In genomic region chr16:30271941-30272595, GRCm38 (mm10) we compare ENCODE assay signal across 12 mouse cellular contexts. TPM values are rescaled to one million over a fixed set of nuclear protein-coding genes. Genes with fewer than 3 reads are reported as not detected.
DNase-seq lines count a peak whose midpoint lies in the region; ATAC-seq lines count a peak whose summit lies in the region.
"Had no signal": no experiment of that assay in that cellular context is flagged by ENCODE, and none has a peak within 500 bp of the region (broad histone marks: within the 10 kb centered on the region; RNA-seq: fewer than 3 reads in every experiment).

No protein-coding gene starts in this region.

- peaks cover 25% of the 10 kb centered on the region for H3K4me1 ChIP-seq in heart, embryonic 13.5 days
- peaks cover 43% of the 10 kb centered on the region for H3K4me1 ChIP-seq in limb, embryonic 13.5 days
- no peaks in the 10 kb centered on the region for H3K4me1 ChIP-seq in midbrain, embryonic 14.5 days (ENCODE audit: control insufficient read depth, insufficient read depth, low read length)

- H3K9ac ChIP-seq in heart, embryonic 13.5 days = no peak overlapping the region
- no peak overlapping the region for H3K9ac ChIP-seq in limb, embryonic 13.5 days
- H3K9ac ChIP-seq in midbrain, embryonic 14.5 days (replicated peaks; ENCODE audit: low read length) = no peak overlapping the region
- H3K9ac ChIP-seq: heart, embryonic 15.5 days had no signal

- H3K4me3 ChIP-seq in heart, embryonic 13.5 days = no peak overlapping the region
- no peak overlapping the region for H3K4me3 ChIP-seq in limb, embryonic 13.5 days
- H3K4me3 ChIP-seq in midbrain, embryonic 14.5 days (replicated peaks; ENCODE audit: low read depth, low read length) = no peak overlapping the region
- H3K4me3 ChIP-seq: heart, embryonic 15.5 days had no signal

- intact Hi-C loops in heart, postnatal 25 days (cut with DNase I) = no loop called here

- H3K36me3 ChIP-seq in heart, embryonic 13.5 days = no peaks in the 10 kb centered on the region
- H3K36me3 ChIP-seq in limb, embryonic 13.5 days = no peaks in the 10 kb centered on the region
- no peaks in the 10 kb centered on the region for H3K36me3 ChIP-seq in midbrain, embryonic 14.5 days (ENCODE audit: control insufficient read depth, insufficient read depth, low read length)
- H3K36me3 ChIP-seq: heart, embryonic 15.5 days had no signal

- H3K9me3 ChIP-seq in heart, embryonic 13.5 days = no peaks in the 10 kb centered on the region
- no peaks in the 10 kb centered on the region for H3K9me3 ChIP-seq in limb, embryonic 13.5 days
- no peaks in the 10 kb centered on the region for H3K9me3 ChIP-seq in midbrain, embryonic 14.5 days (ENCODE audit: control insufficient read depth, low read length)
- H3K9me3 ChIP-seq: heart, embryonic 15.5 days had no signal

- no peak overlapping the region for H3K4me2 ChIP-seq in heart, embryonic 13.5 days
- H3K4me2 ChIP-seq in limb, embryonic 13.5 days (replicated peaks) = no peak overlapping the region
- H3K4me2 ChIP-seq in midbrain, embryonic 14.5 days (ENCODE audit: low read length) = no peak overlapping the region
- H3K4me2 ChIP-seq: heart, embryonic 15.5 days had no signal

- DNase-seq in heart, postnatal 25 days (ENCODE audit: low spot score) = no peak
- DNase-seq in spleen, postnatal 36 days (ENCODE audit: low spot score in 2 of 2) = peak; percentile 42 to 48
- no peak for DNase-seq in spleen, adult 12 weeks (ENCODE audit: low spot score)
- no peak for DNase-seq in gastrocnemius, adult 8-10 months (ENCODE audit: low spot score in 2 of 2)
- no peak for DNase-seq in midbrain, embryonic 14.5 days
- no peak for DNase-seq in embryo, embryonic 11 days
- DNase-seq: left cerebral cortex, postnatal 4 days had no signal

- H3K27ac ChIP-seq in heart, embryonic 13.5 days (replicated peaks) = 0 out of 2 replicates have a peak overlapping the region, but pooled peaks have one; percentile 6
- H3K27ac ChIP-seq in limb, embryonic 13.5 days = peak overlapping the region; percentile 72
- H3K27ac ChIP-seq in midbrain, embryonic 14.5 days (replicated peaks; ENCODE audit: low read depth, low read length) = no peak overlapping the region
- H3K27ac ChIP-seq: macrophage had no signal

- H3K27me3 ChIP-seq in heart, embryonic 13.5 days (replicated peaks) = peaks cover 10% of the 10 kb centered on the region; the same call in 1 of the 2 replicates
- H3K27me3 ChIP-seq in limb, embryonic 13.5 days = no peaks in the 10 kb centered on the region
- no peaks in the 10 kb centered on the region for H3K27me3 ChIP-seq in midbrain, embryonic 14.5 days (ENCODE audit: control insufficient read depth, insufficient read depth, low read length)

- no peak for ATAC-seq in heart, embryonic 13.5 days (ENCODE audit: extremely low read depth, insufficient number of reproducible peaks, low FRiP score, low TSS enrichment)
- no peak for ATAC-seq in limb, embryonic 13.5 days (ENCODE audit: low FRiP score, low read depth)
- ATAC-seq in midbrain, embryonic 14.5 days (ENCODE audit: low FRiP score, low TSS enrichment) = no peak

- 61% methylated on average over 6 of the region's 6 CpGs for WGBS in heart, embryonic 13.5 days
- WGBS in limb, embryonic 13.5 days = 61% methylated on average over 6 of the region's 6 CpGs
- 57% methylated on average over 6 of the region's 6 CpGs for WGBS in midbrain, embryonic 14.5 days

RNA-seq across cellular contexts. Expression of gene Cpn2, which starts 4.8 kb away (rescaled TPM):
- polyA plus RNA-seq in heart, embryonic 13.5 days (2015; fragmentation: Nextera tagmentation; extraction: Ambion mirVana) = 0.08 TPM in 1 of 2 replicates, not detected in the other
- total RNA-seq in heart, postnatal 25 days (2021) = under 1 TPM in 1 of 2 experiments, not detected in 1; 0.11 TPM
- not detected in 2 replicates for polyA plus RNA-seq in limb, embryonic 13.5 days (2015; fragmentation: Nextera tagmentation; extraction: Ambion mirVana)
- under 1 TPM in 2 of 4 experiments, not detected in 2; 0.07 to 0.13 TPM for total RNA-seq in gastrocnemius, adult 8-10 months (2022)
- polyA plus RNA-seq in midbrain, embryonic 14.5 days (2014; fragmentation: Nextera tagmentation; extraction: Ambion mirVana) = not detected in 2 replicates
- total RNA-seq: left cerebral cortex, postnatal 4 days had no signal
- polyA plus RNA-seq: heart, embryonic 15.5 days; kidney, embryonic 14.5 days; macrophage had no signal

RNA-seq across cellular contexts. Expression of gene Lrrc15, which starts 11.0 kb away (rescaled TPM):
- polyA plus RNA-seq in heart, embryonic 13.5 days (2015; fragmentation: Nextera tagmentation; extraction: Ambion mirVana) = 0.15 and 0.24 TPM in 2 replicates
- under 1 TPM; 0.08 TPM for total RNA-seq in heart, postnatal 25 days (2021)
- polyA plus RNA-seq in limb, embryonic 13.5 days (2015; fragmentation: Nextera tagmentation; extraction: Ambion mirVana) = 0.87 and 1.1 TPM in 2 replicates
- under 1 TPM; 0.05 to 0.31 (median 0.10) TPM for total RNA-seq in gastrocnemius, adult 8-10 months (2022)
- 0.13 and 0.43 TPM in 2 replicates for polyA plus RNA-seq in midbrain, embryonic 14.5 days (2014; fragmentation: Nextera tagmentation; extraction: Ambion mirVana)
- polyA plus RNA-seq: macrophage had no signal

RNA-seq across cellular contexts. Expression of gene Gp5, which starts 38.5 kb away (rescaled TPM):
- polyA plus RNA-seq in heart, embryonic 13.5 days (2015; fragmentation: Nextera tagmentation; extraction: Ambion mirVana) = 1.8 and 2.4 TPM in 2 replicates
- under 1 TPM; 0.21 to 0.56 TPM for total RNA-seq in heart, postnatal 25 days (2021)
- 0.76 and 1.3 TPM in 2 replicates for polyA plus RNA-seq in limb, embryonic 13.5 days (2015; fragmentation: Nextera tagmentation; extraction: Ambion mirVana)
- total RNA-seq in gastrocnemius, adult 8-10 months (2022) = not detected
- polyA plus RNA-seq in midbrain, embryonic 14.5 days (2014; fragmentation: Nextera tagmentation; extraction: Ambion mirVana) = 0.23 and 0.30 TPM in 2 replicates

Comparison
In these comparisons a context has a peak if more than half of its experiments do, and no peak if none do; other contexts are left out.
1. DNase-seq: peak in spleen, postnatal 36 days (2 of 2); none in heart, postnatal 25 days (single experiment), spleen, adult 12 weeks (single experiment), gastrocnemius, adult 8-10 months (0 of 2), midbrain, embryonic 14.5 days (single experiment) and embryo, embryonic 11 days (single experiment).